Mouse (Mus musculus) naive thymus-derived CD4-positive, alpha-beta T cell, adult 2 months (primary cell): ENCODE results near the gene Map3k6.

Experiments used
- DNase-seq: peaks from one replicate; pipeline ENCODE4 v3.0.0-alpha.2; 2011; ENCODE audit warnings: low read depth

Map3k6 gene

DNA sequence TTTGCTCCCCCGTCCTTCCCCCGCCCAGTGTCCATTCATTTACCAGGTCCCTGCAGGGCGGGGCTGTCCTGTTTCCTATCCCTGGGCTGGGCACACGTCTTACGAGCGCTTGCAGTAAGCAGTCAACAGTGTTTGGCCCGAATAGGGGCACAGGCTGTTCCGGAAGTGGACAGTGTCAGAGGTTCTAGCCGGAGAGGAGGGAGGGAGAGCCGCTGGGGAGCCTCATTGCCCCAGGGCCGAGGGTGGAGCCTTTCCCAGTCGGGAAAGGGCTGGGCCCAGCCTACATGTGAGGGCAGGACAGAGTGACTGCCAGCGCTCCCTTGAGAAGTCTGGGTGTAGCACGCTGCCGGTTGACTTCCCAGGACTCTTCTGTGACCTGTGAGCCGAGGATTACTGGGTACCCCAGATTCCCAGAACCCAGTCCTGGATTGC, at the start of gene Map3k6:
Gene Map3k6 (plus strand): TSS at position 329 of the 432 bp plus-strand sequence.
- DNase-seq: no peak

DNA sequence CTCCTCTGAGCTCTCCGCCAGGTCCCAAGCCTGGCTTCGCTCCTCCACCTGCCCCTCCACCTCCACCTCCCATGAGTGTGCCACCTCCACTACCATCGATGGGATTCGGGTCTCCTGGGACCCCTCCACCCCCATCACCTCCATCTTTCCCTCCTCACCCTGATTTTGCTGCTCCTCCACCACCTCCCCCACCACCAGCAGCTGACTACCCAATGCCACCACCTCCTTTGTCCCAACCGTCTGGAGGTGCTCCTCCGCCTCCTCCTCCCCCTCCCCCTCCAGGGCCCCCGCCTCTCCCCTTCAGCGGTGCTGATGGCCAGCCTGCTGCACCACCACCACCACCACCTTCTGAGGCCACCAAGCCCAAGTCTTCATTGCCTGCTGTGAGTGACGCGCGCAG, 46.1 kb upstream of the Map3k6 start:
- no peak for DNase-seq

DNA sequence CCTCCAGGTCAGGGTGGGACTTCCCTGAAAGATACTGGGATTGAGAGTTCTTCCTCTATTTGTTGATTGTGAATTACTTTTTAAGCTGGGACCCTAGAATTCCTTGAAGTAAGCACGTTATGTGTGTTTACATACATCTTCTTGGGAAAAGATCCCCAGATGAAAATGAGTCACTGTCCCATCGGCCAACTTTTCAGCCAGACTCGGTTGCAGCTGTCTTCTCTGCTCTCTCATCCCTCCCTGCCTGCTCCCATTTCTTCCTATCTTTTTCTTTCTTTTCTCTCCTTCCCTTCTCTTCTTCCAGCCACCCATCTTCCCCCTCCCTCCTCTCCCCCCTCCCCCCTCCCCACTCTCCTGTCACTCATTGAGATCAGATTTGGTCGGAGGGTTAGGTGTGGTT, 45.6 kb upstream of the Map3k6 start:
- no peak for DNase-seq

DNA sequence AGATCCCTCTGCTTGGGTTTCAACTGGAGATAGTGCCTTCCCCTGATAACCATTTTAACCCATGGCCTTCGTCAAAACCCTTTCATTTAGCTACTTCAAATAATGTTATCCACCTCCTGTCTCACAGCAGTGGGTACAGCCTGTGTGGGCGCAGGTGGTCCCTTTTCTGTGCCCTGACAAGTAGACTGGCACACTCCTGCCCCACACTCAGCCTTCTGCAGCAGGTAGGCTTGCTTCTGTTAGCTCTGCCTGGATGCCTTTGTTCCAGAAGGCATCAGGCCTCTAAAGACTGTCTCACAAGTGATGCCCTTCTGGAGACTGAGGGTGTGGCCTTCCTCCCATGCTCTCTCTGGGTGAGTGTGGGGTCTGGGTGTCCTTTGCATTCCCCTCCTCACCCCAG, 44.5 kb upstream of the Map3k6 start:
- no peak for DNase-seq

DNA sequence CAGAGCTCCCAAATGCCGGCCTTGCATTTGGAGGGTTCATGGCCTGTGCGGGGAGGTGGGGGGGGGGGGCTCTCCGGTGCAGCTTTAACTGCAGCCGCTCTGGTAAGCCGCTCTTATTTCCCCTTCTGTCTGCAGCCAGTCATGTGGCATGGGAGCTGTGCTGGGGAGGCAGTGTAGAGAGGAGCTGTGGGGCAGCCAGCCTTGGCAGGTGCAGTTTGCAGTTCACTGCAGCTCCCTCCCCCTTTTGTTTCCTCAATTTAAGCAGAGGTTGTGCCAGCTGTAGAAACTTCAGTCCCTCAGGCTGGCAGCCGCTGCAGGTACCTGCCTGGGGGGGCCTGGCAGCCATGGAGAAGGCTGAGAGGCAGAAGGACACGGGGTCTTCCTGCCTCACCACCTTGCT, 43.8 kb upstream of the Map3k6 start:
- DNase-seq: no peak

GRCm38 (mm10) chr4:133197355-133197754, 43.3 kb upstream of the Map3k6 start:
- no peak for DNase-seq

DNA sequence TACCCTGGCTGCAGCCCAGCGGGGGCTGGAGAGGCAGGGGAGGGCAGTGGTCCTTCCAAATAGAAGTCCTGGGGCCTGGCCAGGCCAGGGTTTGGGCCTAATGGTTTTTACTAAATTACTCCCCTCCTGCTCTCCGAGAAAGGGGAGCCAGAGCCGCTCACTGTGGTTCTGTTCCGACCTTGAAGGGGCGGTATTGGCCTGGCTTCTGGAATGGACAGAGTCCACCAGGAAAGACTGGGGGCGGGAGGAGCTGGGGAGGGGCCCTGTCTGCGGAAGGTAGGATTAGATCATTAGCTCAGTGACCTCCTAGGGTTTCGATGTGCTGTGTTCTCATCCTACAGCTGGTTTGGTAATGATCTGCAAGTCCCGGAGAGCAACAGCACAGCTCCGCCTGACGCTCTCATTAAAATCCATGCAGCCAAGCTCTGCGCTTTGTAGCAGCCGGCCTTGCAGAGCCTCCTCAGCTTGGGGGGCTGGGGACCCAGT, 42.8 kb upstream of the Map3k6 start:
- DNase-seq: no peak

DNA sequence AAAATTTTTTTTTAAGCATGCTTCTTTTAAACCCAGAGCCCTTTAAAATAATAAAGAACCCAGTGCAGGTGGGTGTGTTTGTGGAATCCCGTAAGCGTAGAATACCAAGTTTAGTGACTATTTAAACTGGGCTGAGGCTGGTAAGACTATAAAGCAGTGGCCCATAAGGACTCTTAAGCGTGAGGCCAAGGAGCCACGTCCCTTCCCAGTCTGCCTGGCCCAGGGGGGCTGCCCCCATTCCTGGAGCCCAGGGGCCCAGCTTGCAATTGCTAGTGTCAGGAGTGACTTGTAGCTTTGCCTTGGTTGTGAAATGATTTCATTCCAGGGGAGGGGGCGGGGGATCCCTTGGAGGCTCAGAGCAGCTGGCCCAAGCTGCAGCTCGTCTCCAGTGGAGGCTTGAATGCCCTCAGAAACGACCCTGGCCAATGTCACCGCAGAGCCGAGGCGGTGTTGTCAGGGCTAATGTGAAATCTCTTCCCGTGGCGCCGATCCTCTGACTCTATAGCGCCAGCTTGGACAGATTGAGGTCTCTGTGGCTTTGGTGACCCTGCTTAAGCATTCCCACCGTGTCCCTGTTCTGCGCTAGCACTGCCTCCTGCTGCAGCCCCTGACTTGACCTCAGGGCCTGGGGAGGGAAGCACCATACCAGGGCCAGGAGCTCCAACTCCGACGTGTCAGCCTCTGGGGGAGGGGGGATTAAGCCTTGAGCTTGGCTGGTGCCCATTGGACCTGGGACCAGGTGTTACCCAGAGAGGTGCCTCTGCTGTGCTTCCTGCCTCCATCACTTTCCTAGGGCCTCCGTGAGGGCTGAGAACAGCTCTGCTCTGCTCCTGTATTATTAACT, 42.1 kb upstream of the Map3k6 start:
- no peak for DNase-seq

DNA sequence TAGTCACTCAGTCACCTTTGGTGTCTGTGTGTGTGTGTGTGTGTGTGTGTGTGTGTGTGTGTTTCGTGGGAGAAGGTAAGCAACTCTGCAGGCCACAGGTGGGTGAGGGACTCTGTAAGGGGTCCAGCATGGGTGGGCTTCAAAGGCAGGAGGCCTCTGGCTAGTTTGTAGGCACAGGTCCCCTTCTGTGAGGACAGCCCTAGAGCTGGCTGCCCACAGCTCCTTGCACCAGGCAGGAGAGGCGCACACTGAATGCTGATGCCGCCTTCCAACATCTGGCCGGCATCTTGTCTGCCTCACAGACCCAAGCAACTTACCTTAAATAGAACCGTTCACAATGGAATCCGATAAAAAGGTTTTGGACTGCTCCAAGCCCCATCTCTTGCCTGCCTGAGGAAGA, 40.9 kb upstream of the Map3k6 start:
- DNase-seq: no peak

DNA sequence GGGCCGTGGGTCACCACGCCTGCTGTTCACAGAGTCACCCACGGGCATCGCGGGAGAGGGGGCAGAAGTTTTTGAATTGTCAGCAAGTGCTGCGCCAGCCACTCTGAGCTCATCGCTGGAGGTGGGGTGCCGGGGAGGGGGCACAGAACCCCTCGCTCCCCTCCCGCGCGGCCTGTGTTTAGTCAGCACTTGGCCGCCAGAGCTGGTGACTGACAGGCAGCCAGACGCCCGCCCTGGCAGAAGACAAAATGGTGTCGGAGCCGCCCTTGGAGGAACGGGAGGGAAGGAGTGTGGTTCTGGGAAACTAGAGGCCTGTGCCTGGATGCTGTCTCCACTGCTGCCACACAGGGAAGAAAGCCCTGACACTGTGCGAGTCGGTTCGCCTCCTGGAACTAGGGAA, 40.3 kb upstream of the Map3k6 start:
- DNase-seq: no peak

DNA sequence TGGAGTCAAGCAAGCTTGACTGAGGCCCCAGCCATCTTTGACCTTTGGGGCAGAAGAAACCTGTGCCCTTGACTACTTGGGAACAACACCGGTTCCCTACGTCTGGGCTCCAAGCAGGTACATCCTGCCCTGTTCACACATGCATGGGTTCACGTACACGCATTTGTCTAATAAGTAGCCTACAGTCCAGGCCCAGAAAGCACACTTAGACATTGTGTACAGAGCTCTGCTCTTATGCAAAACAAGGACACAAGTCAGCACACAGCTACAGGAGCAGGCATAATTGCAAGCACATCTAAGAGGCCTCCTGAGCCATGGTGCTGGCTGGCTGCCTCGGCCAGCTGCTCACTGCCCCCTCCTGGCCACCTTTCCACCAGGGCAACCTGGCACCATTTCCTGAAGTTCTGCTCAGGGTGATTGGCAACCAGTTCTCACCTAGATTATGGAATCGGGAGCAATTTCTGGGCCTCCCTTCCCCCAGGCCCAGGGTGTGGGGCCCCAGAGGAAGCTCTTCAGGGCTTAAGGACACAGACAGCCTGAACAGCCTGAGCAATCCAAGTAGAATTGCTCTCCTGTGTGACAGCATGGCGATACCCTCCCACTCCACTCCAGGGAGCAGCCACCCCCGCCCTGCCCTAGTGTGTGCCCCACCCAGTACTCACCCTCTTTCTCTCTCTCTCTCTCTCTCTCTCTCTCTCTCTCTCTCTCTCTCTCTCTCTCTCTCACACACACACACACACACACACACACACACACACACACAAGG, 39.4 kb upstream of the Map3k6 start:
- peak; percentile 76 for DNase-seq

DNA sequence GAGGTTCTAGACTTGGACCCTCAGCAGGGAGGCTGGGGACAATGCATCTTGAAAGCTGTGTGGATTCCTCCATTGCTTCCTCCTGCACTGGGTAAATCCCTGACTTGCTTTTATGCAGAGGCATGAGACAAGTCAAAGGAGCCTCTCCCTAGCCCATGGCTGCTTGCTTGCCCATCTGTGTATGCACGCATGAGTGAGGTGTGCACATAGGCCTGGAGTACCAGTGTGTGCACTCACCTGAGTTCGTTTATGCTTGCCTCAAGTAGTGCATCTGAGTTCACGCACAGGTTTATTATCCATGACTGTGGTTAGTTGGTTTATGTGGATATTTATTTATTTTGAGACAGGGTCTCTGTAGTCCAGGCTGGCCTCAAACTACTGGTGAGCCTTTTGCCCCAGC, 38.4 kb upstream of the Map3k6 start:
- no peak for DNase-seq

DNA sequence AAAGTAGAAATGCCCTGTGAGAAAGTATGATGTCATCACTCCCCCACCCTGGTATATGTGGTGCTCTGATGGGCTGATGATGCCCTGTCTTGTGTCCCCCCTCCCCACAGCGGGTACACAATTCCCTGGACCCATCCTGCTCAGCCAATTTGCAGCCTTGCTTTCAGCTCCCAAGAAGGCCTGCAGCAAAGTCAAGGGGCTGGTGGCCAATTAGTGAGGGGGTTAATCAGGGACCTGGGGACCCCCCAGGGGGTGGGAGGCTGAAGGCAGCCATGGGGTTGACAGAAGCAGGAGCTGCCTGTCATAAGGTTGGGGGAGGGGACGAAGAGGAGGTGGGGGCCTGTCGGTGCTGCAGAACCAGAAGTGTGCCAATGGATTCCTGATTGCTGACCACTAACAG, 37.0 kb upstream of the Map3k6 start:
- no peak for DNase-seq

DNA sequence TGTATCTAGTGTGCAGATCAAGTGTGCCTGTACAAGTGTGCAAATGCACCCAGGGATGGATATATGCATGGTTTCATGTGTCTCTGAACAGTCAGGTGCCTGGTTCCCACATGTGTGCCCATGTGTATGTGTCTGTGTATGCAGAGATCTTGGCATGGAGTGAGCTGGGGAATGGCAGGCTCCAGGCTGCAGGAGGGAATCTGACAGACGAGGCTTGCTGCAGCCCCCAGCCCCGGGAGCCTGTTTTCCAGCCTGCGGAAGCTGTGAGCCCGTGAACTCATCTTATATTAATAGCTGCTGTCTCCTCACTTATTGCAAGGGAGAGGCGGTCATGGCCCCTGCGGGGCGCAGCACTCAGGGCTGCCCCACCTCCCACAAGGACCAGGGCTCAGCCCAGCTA, 36.2 kb upstream of the Map3k6 start:
- DNase-seq: no peak

GRCm38 (mm10) chr4:133209366-133209765, 31.3 kb upstream of the Map3k6 start:
- peak; percentile 84 for DNase-seq

DNA sequence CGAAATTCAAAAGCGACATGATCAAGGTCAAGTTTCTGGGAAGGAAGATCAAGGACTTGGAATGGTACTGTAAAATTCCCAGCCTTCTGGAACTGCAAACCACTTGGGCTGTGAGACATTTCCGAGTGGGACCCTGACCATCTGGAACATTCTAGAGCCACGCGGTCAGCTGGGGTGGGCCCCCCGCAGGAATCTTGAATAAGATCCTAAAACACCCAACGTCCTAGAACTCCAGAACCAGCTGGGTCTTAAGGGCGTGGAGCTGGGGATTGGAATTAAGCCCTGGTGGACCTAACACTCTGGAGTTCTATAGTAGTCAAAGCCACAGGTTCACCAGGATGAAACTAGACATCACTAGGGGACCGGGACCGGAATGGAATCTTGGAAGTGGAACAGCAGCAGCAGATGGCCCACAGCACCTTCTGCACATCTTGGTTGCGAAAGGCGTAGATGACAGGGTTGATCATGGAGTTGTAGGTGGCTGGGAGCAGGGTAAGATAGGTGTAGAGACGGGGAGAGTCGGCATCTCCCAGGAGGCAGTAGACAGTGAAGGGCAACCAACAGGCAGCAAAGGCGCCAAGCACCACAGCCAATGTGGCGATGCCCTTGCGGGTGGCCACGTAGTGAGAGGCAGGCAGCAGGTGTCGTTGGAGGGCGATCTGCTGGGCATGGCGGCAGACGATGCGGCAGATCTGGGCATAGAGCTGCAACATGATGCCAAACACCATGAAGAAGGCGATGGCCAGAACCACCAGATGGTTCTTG, 30.4 kb upstream of the Map3k6 start:
- DNase-seq: peak; percentile 28

- no peak for DNase-seq
Observed at GRCm38 (mm10) chr4:133210788-133211390, 29.7 kb upstream of the Map3k6 start.

- DNase-seq: no peak
Observed at GRCm38 (mm10) chr4:133211751-133212561, 28.7 kb upstream of the Map3k6 start, which contains the start of the genes Cd164l2 and Gpr3. TSS of gene Cd164l2 (plus strand) at chr4:133212131. TSS of gene Gpr3 (minus strand) at chr4:133212536.

- peak; percentile 82 for DNase-seq
Observed at GRCm38 (mm10) chr4:133212562-133213267, 27.9 kb upstream of the Map3k6 start.

DNA sequence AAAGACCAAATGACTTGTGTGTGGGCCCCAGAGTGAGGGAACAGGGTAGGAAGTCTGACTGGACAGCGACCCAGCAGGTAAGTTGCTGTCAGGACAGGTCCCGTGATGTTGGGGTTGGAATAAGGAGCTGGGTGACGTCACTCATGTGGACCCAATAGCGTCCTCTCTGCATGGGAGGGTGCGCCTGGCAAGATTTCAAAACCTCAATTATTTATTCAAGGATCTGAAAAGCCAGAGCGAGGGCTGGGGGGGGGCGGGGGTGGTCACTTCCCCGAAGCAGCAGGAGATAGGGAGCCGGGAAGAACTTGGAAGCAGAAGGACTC, 27.4 kb upstream of the Map3k6 start:
- DNase-seq: no peak
